Mouse (Mus musculus) spleen, adult 2 months (tissue): Measurements from ENCODE around the gene Slc2a5.

ENCODE experiments used
- CTCF ChIP-seq: fragments of 200-500 bp; IDR thresholded peaks from 2 replicates; pipeline ENCODE4 v1.5.1; 2011; ENCODE audit warnings: mild to moderate bottlenecking, inconsistent platforms; ENCODE audit not compliant: insufficient read depth, insufficient read length, insufficient replicate concordance; ENCODE audit errors: extremely low read depth
- POLR2A ChIP-seq: fragments of 200-500 bp; IDR thresholded peaks from 2 replicates; pipeline ENCODE4 v1.6.1; 2011; ENCODE audit warnings: low read depth, low read length, inconsistent platforms

- no peak for TF ChIP-seq POLR2A
- peak; percentile 80; the same call in 1 of the 2 replicates for TF ChIP-seq CTCF
Observed at GRCm38 (mm10) chr4:150073102-150073473, 46.0 kb upstream of the Slc2a5 start.
